Mouse (Mus musculus) neutrophil, adult 5-6 weeks (primary cell): ENCODE data around the gene Katnb1. TPM values are rescaled to one million over a fixed set of nuclear protein-coding genes. Genes with fewer than 3 reads are reported as not detected.

ENCODE experiments used
- ATAC-seq: fragments of 151-379, 151-347 bp; 2 replicates; pipeline ENCODE4 v1.8.0; 2017; ENCODE audit warnings: mild to moderate bottlenecking, moderate TSS enrichment; ENCODE audit not compliant: insufficient number of reproducible peaks, poor library complexity, low FRiP score, severe bottlenecking; ENCODE audit errors: extremely low read depth
- total RNA-seq: library from RNA; stranded (forward); fragments of 200-1000 nt; gene quantifications from 2 replicates; pipeline ENCODE4 v1.2.3, GENCODE M21; 2017

The Katnb1 gene
- total RNA-seq, 1 experiment from 2014 or later = 26.2 TPM

GRCm38 (mm10) chr8:95136218-95136617, 55.2 kb downstream of the Katnb1 start:
- ATAC-seq = no peak

DNA sequence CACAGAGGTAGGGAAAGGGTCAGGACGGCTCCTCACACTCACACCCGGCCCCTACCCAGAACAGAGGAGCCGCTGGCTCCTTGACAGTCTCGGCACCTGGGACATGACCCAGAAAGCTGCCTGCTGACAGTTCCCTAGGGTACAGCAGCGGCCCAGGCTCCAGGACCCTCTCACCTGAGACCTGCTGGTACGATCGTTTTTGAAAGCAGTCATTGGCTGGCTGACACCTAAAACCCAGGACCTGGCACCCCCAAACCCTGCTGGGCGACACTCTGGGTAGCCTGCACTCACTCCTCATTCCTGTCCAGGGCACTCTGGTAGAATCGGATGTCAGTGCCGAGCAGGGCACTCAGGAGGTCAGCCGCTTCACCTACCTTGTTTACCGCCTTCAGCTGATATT, 56.2 kb downstream of the Katnb1 start:
- ATAC-seq = no peak

GRCm38 (mm10) chr8:95137641-95138098, 56.7 kb downstream of the Katnb1 start:
- no peak for ATAC-seq

DNA sequence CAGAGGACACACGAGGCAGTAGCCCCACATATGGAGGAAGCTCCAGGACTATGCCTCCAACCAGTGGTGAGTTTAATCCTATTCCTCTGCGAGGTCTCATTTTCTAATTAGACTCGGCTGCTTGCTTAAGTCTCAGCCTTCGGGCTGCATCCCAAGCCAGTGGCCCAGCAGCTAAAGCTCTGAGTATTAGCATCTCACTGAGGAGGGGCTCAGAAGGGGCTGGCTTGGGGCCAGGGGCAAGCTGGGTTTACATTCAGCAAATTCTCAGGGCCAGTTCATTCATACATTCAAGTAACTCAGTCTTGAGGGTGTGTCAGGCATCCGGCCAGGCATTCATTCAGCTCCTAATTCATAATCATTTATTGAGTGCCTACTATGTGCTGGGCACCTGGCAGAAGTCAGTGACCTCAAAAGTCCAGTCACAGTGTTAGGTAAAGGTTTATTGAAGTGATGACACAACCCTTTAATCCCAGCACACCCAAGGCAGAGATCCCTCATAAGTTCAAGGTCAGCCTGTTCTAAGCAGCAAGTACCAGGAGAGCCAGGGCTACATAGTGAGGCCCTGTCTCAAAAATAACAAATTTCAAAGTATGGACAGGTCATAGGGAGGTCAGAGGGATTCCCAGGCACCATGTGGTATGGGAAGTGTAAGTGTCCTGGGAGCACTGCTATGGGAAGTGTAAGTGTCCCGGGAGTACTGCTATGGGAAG, 57.5 kb downstream of the Katnb1 start:
- ATAC-seq = no peak

DNA sequence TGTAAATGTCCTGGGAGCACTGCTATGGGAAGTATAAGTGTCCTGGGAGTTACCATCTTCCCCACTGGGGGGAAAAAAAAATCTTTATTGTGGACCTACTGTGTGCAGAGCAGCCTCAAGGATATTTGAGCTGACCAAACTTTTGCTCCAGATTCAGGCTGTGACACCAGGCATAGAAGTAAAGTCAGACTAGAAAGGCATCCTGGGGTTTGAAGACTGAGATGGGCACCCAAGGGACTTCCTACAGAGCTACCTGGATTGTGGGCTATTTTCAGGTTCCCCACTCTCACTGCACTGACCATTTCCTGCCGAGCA, 58.0 kb downstream of the Katnb1 start:
- no peak for ATAC-seq

DNA sequence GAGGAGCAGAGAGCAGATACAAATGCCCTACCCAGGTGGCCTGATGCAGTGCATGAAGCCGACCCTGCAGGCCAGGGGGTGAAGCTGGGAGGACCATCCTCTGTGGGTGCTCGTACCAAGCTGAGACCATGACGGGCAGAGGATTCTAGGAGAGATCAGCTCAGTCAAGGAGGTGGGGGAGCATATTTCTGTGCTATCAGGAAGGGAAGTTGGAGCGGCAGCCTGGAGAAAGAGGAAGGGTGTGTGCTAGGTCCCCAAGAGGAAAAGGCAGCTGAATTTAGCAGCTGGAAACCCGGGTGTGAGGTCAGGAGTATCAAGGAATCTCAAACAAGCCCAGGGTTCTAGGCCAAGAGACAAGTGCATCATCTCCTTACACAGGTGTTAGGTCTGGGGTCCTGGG, 59.6 kb downstream of the Katnb1 start:
- no peak for ATAC-seq

DNA sequence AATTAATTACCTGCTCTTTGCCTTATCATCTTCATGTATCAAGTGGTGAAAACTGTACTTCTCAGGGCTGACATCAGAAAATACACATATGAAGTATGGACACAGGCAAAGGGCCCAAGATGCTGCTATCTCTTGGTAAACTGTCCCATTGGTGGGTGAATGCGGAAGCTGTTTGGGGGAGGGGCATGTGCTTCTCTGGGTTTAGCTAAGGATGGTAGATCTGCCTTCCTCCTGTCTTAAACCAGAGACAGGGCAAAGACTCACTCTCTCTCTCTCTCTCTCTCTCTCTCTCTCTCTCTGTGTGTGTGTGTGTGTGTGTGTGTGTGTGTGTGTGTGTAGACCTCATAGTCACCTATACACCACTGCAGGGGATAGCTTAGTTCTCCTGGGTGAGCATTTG, 60.0 kb downstream of the Katnb1 start:
- no peak for ATAC-seq

DNA sequence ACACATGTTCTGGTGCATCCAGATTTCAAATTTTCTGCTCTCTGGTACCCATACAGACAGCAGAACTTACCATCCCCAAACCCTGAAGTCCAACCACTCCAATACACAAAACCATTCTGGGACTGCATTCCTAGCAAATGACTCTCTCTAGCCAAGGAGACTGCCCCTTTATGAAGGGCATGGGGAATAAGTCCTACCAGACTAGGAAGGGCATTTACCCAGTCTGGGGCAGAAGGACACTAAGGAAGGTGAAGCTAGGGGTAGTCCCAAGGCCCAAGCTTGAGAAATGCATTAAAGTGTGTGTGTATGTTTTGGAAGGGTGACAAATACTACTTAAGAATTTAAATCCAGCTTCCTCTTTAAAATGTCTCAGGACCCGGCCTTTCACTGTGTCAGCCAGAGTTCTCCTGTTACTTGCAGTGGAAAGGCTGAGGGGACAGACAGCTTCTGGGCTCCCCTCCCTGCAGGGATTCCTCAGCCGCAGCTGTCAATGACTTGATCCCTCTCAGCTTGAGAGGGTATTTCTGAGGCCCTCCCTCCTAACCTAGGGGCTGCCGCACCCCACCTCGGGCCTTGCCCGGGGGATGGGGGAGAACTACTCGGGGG, 60.6 kb downstream of the Katnb1 start:
- no peak for ATAC-seq

DNA sequence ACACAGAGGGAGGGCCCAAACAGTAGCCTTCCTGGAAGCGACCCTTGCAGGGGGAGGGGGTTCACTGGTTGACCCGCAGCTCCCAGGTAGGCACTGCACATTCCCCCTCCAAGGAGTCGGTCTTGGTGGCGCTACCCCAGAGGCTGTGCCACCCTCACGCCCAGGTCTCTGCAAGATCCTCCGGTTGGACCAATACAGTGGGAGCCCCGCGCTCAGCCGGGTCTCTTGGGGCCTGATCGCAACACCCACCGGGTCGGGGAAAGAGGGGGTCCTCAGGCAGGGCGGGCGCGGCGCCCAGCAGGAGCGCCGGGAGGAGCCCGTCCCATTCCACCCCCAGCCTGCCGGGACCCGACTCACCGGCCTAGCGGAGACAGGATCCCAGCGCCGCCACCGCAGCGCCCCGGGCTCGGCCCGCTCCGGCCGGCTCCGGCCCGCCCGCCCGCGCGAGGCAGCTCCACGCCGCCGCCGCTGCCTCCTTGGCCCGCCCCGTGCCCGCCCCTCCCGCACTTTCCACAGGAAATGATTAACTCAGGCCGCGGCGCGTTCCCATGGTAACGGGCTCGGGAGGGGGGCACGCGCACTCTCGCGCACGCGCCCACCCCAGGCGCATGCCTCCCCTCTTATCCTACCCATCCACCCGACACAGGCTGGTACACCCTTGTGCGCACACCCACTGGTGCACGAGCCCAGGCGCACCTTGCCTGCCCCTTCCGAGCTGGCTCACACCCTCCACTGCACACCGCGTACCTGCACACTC, 61.3 kb downstream of the Katnb1 start:
- no peak; the same call in 1 of the 2 replicates for ATAC-seq

DNA sequence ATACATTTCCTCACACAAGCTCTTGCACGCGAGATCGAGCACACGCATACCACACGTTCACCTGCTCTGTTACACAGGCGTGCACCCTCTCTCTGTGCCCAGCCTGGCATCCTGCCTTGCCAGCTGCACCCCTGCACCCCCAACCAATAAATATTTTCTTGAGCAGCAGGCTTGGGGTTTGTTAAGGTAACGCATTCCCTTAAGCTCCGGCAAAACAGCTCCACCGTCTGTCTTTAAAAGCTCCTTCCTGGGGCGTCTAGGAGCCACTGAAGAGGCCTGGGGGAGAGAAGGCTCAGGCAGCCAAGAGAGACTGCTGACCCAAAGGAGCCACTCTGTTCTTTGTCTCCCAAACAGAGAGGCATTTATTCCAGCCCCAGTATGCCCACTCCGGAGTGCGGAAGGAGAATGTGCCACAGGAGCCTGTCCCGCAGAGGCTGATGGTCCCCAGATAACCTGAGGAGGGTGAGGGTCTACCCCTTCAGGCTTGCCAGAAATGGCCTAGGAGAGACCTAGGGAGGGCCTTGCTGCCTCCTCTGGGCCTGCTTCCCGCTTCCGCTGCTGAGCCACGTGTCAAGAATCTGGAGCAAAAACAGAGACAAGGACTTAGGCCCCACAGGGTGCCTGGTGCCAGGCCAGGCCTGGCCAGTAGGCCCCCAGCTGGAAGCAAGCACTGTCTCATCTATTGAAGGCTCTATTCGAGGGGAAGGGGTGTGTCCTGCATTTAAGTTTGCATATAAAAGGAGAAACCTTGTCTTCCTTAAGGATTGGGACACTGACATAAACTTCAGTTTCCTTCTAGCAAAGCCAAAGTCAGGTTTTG, 62.2 kb downstream of the Katnb1 start:
- ATAC-seq = no peak

DNA sequence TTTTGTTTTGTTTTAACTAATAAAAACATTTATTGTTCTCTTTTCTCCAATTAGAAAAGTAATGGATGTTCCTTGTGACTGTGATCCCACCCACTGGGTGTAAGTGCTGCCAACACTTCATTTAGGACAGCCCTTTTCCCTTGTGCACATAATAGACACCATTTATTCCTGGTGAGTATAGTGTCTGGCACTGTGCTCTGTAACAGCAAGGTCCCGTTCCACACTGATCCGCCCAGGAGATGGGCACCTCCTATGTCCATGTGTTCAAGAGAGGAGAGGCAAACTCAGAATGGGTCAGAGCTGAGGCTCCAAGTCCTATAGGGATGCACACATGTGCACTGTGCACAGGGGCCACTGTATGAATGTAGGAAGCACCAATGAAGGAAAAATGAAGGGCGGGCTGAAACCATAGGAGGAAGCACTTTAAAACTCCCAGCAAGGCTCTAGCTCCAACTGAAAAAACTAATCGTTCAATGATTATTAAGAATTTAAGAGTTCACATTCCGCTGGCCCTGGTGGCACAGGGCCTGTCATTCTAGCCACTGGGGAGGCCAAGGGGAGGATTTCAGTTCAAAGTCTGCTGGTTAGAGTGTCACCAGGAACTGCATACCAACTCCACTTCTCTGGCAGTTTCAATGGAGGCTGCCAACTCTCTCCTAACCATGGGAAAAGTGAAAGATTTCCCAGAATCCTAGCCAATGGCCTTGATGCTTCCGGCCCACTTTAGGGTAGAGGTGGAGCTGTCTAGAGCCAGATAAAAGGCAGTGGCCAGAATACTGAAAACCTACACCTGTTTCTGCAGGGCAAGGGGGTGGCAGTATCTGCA, 63.0 kb downstream of the Katnb1 start:
- ATAC-seq = no peak

- ATAC-seq = no peak
Measured at GRCm38 (mm10) chr8:95144631-95145015, 63.6 kb downstream of the Katnb1 start.

DNA sequence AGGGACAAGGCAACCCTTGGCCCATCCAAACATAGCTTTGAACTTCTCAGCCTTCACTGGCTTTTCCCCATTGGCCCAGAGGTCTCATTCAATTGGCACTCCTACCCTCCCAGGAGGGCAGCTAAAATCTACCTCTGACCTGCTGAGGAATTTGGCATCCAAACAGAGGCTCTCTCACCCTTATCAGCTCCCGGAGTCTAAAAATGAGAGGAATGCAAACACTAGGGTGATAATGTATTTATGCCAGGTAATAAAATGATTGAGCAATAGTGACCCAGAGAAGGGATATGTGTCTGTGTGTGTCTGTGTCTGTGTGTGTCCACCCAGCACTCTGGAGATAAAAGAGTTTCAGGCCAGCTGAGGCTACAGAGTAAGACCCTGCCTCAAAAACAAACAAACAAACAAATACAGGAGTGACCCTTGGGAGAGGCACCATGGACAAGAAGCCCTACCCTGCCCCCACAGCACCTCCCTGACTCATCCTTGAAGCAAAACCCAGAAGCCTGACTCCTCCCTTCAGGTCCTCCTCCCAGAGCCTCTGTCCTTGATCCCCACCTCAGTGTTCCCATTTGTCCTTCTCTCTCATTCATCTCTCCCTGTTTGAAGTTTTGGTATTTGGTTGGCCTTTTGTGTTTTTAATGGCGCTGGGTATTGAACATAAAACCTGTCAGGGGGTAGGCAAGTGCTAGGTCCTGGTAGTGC, 65.2 kb downstream of the Katnb1 start:
- ATAC-seq = no peak

GRCm38 (mm10) chr8:95146846-95147245, 65.9 kb downstream of the Katnb1 start:
- ATAC-seq = no peak

DNA sequence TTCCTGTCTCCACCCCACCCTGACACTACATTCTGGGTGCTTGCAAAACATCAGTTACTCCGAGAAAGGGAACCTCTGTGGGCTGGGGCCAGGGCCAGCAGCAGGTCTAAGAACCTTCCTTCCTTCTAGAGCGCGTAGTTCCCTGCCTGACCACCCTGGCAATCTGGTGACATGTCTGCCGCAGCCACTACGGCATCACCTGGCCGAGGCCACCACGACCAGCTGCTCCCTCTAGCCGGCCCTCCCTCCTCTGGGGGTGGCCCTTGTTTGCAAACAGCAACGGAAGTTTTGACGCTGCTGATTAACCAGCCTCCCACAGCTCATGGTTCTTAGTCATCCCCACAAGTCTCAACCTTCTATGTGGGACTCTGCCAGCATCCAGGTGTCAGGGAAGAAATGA, 68.4 kb downstream of the Katnb1 start:
- ATAC-seq = no peak

DNA sequence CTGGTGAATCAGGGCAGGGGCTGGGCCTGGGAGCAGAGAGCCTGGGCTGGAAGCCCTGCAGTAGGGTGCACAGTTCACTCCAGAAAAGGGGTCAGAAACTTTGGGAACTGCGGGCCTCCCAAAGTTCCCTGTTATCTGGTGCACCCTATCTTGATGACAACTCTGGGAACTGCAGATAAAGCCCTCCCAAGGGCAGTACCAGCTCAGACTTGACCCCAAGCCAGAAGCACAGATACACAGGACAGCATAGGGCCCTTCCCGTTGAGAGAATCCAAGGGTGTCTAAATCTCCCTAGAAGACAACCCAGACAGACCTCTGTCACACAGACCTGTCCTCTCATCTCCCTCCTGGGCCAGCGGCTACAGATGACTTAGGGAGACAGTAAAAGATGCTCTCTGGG, 69.6 kb downstream of the Katnb1 start:
- ATAC-seq = no peak
